Mouse (Mus musculus) liver, embryonic 14.5 days (tissue): ENCODE measurements around the gene Vwa7.
A peak's percentile ranks its signal among the peaks of the same experiment; 100 is the strongest.

Source experiments
- CTCF ChIP-seq: IDR thresholded peaks from 2 replicates; pipeline ENCODE4 v1.5.1; 2016; ENCODE audit warnings: antibody characterized with exemption, low read depth, control low read depth
- EP300 ChIP-seq: IDR thresholded peaks from 2 replicates; pipeline ENCODE4 v1.6.1; 2016; ENCODE audit warnings: antibody characterized with exemption, low read depth

DNA sequence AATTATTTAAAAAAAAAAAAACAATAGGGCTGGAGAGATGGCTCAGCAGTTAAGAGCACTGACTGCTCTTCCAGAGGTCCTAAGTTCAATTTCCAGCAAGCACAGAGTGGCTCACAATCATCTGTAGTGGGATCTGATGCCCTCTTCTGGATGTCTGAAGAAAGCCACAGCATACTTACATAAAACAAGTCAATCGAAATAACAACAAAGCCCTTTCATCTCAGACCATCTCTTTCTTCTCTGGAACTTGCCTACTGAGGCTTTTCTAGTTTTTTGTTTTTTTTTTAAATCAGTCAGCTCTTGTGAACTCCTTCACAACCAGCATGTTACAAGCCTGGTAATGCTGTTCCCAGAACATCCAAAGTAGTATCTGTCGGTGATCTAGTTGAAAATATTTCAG is 35.7 kb upstream of the Vwa7 start:
- no peak for TF ChIP-seq EP300
- peak; percentile 68 for TF ChIP-seq CTCF
